Mouse (Mus musculus) midbrain, embryonic 11.5 days (tissue): Measurements from ENCODE around the gene Gm4307. TPM values are rescaled to one million over a fixed set of nuclear protein-coding genes. Genes with fewer than 3 reads are reported as not detected.

ENCODE experiments used
- polyA plus RNA-seq: library from polyadenylated mRNA; unstranded; fragments of >200 nt; fragmentation: Nextera tagmentation; extraction: Ambion mirVana; gene quantifications from 2 replicates; pipeline ENCODE4 v1.2.1, GENCODE M21; 2014

Gm4307 gene
- polyA plus RNA-seq, 1 experiment from 2014 or later, result not detected

Other genes starting within 250 kb of the Gm4307 start
- not detected in 2 replicates for gene Gm4301, start 25.7 kb upstream of the Gm4307 start, polyA plus RNA-seq
- not detected in 2 replicates for gene Gm4302, start 20.5 kb upstream of the Gm4307 start, polyA plus RNA-seq
- gene Gm4303, start 15.4 kb upstream of the Gm4307 start, polyA plus RNA-seq, result not detected in 2 replicates
- not detected in 2 replicates for gene Gm4305, start 10.2 kb upstream of the Gm4307 start, polyA plus RNA-seq
- gene Gm4312, start 21.2 kb downstream of the Gm4307 start, polyA plus RNA-seq, result not detected in 2 replicates
- 18.7 and 20.4 TPM in 2 replicates for gene Tmtc3, start 126.0 kb downstream of the Gm4307 start, polyA plus RNA-seq
- 7.6 and 7.7 TPM in 2 replicates for gene Cep290, start 126.2 kb downstream of the Gm4307 start, polyA plus RNA-seq
- 13.7 and 15.4 TPM in 2 replicates for gene 4930430F08Rik, start 229.1 kb downstream of the Gm4307 start, polyA plus RNA-seq
- gene 1700017N19Rik, start 229.1 kb downstream of the Gm4307 start, polyA plus RNA-seq, result not detected in 2 replicates